ENCODE assay signal across 8 mouse cellular contexts in genomic region chr7:44262791-44263643, GRCm38 (mm10). TPM values are rescaled to one million over a fixed set of nuclear protein-coding genes. Genes with fewer than 3 reads are reported as not detected.
A peak's percentile ranks its signal among the peaks of the same experiment; 100 is the strongest.
DNase-seq lines count a peak whose midpoint lies in the region; ATAC-seq and TF ChIP-seq lines count a peak whose summit lies in the region.

No protein-coding gene starts in this region.

- no peak overlapping the region for H3K9ac ChIP-seq in lung, embryonic 14.5 days

- DNase-seq in MN1 (ENCODE audit: low spot score) = peak; percentile 94
- peak; percentile 99 for DNase-seq in cerebellum, adult 9-10 months
- DNase-seq in layer of hippocampus, adult 8-10 months (ENCODE audit: low spot score in 2 of 2) = peak; percentile 91 to 98
- peak; percentile 99 for DNase-seq in lung, embryonic 14.5 days
- peak; percentile 74 for DNase-seq in ovary, adult 18-20 months (ENCODE audit: low spot score)
- DNase-seq in thymus, adult 2 months = peak; percentile 94

- H3K27me3 ChIP-seq in lung, embryonic 14.5 days (ENCODE audit: insufficient read depth, low read length) = peaks cover 5% of the 10 kb centered on the region; the same call in 1 of the 2 replicates
- H3K27me3 ChIP-seq in thymus, adult 2 months (ENCODE audit: control insufficient read depth, insufficient read depth, low read length) = no peaks in the 10 kb centered on the region

- H3K27ac ChIP-seq in lung, embryonic 14.5 days (ENCODE audit: low read depth) = no peak overlapping the region
- H3K27ac ChIP-seq in thymus, adult 2 months (ENCODE audit: control insufficient read depth, insufficient read depth, low read length) = no peak overlapping the region

- ATAC-seq in frontal cortex, adult (ENCODE audit: low TSS enrichment) = peak; percentile 84
- peak; percentile 87 to 91 for ATAC-seq in hematopoietic stem cell, adult 5-6 weeks (replicated peaks in 1 of 2; ENCODE audit: insufficient read depth in 1 of 2, low FRiP score in 2 of 2, low TSS enrichment in 1 of 2, low read depth in 1 of 2, poor library complexity in 2 of 2, severe bottlenecking in 2 of 2)
- ATAC-seq in lung, embryonic 14.5 days (ENCODE audit: insufficient read depth) = peak; percentile 83

- peak overlapping the region; percentile 0; the same call in 1 of the 2 replicates for H3K4me3 ChIP-seq in lung, embryonic 14.5 days (ENCODE audit: low read depth, low read length)
- peak overlapping the region; percentile 36 for H3K4me3 ChIP-seq in thymus, adult 2 months (ENCODE audit: control insufficient read depth, insufficient read depth, low read length)

- WGBS in lung, embryonic 14.5 days = 2% methylated on average over 34 of the region's 34 CpGs
- WGBS in thymus, adult 2 months = 1% methylated on average over 34 of the region's 34 CpGs

- H3K36me3 ChIP-seq in lung, embryonic 14.5 days (ENCODE audit: insufficient read depth) = no peaks in the 10 kb centered on the region
- no peaks in the 10 kb centered on the region for H3K36me3 ChIP-seq in thymus, adult 2 months (ENCODE audit: control insufficient read depth, insufficient read depth, low read length)

- peak; percentile 98 for TF ChIP-seq CTCF in lung, embryonic 14.5 days (IDR thresholded peaks at IDR 0.05; ENCODE audit: low read depth)
- TF ChIP-seq CTCF in thymus, adult 2 months (IDR thresholded peaks at IDR 0.05; ENCODE audit: borderline replicate concordance, control insufficient read depth, extremely low read depth, insufficient read depth, low read length, poor library complexity) = peak; percentile 58; the same call in 1 of the 2 replicates

- no peaks in the 10 kb centered on the region for H3K4me1 ChIP-seq in lung, embryonic 14.5 days (ENCODE audit: insufficient read depth)
- peaks cover 6% of the 10 kb centered on the region for H3K4me1 ChIP-seq in thymus, adult 2 months (replicated peaks; ENCODE audit: control insufficient read depth, insufficient read depth, low read length)

- H3K4me2 ChIP-seq in lung, embryonic 14.5 days = peak overlapping the region; percentile 52

- H3K9me3 ChIP-seq in lung, embryonic 14.5 days (ENCODE audit: low read depth, low read length) = no peaks in the 10 kb centered on the region

- 0 out of 2 replicates have a peak, but pooled peaks have one; percentile 24 for TF ChIP-seq POLR2A in thymus, adult 2 months (IDR thresholded peaks at IDR 0.05; ENCODE audit: control insufficient read depth, extremely low read depth, insufficient read depth, low read length, poor library complexity)

RNA-seq across cellular contexts. Expression of gene Gm15517, which starts 1.8 kb away (rescaled TPM):
- not detected in 2 replicates for total RNA-seq in hematopoietic stem cell, adult 5-6 weeks (2017)
- total RNA-seq in layer of hippocampus, adult 8-10 months (2022) = not detected
- not detected in 2 replicates for polyA plus RNA-seq in lung, embryonic 14.5 days (2014; fragmentation: Nextera tagmentation; extraction: Ambion mirVana)
- polyA plus RNA-seq in thymus, adult 2 months (2012; rRNA removed) = 1.1 TPM in 1 of 2 replicates, not detected in the other

RNA-seq across cellular contexts. Expression of gene Acp4, which starts 5.8 kb away (rescaled TPM):
- 0.74 TPM in 1 of 2 replicates, not detected in the other for total RNA-seq in hematopoietic stem cell, adult 5-6 weeks (2017)
- not detected for total RNA-seq in layer of hippocampus, adult 8-10 months (2022)
- 0.11 TPM in 1 of 2 replicates, not detected in the other for polyA plus RNA-seq in lung, embryonic 14.5 days (2014; fragmentation: Nextera tagmentation; extraction: Ambion mirVana)
- polyA plus RNA-seq in thymus, adult 2 months (2012; rRNA removed) = 0.16 and 0.24 TPM in 2 replicates

RNA-seq across cellular contexts. Expression of gene 2410002F23Rik, which starts 16.5 kb away (rescaled TPM):
- total RNA-seq in hematopoietic stem cell, adult 5-6 weeks (2017) = 86.6 and 87.3 TPM in 2 replicates
- total RNA-seq in layer of hippocampus, adult 8-10 months (2022) = 10 to 100 TPM; 76.7 to 94.0 (median 85.5) TPM
- polyA plus RNA-seq in lung, embryonic 14.5 days (2014; fragmentation: Nextera tagmentation; extraction: Ambion mirVana) = 142 and 146 TPM in 2 replicates
- polyA plus RNA-seq in thymus, adult 2 months (2012; rRNA removed) = 173 and 177 TPM in 2 replicates

RNA-seq across cellular contexts. Expression of gene 1700028J19Rik, which starts 16.5 kb away (rescaled TPM):
- 0.31 TPM in 1 of 2 replicates, not detected in the other for total RNA-seq in hematopoietic stem cell, adult 5-6 weeks (2017)
- total RNA-seq in layer of hippocampus, adult 8-10 months (2022) = 1 to 10 TPM; 1.3 to 2.4 (median 1.7) TPM
- polyA plus RNA-seq in lung, embryonic 14.5 days (2014; fragmentation: Nextera tagmentation; extraction: Ambion mirVana) = 0.96 and 1.5 TPM in 2 replicates
- 2.4 and 3.6 TPM in 2 replicates for polyA plus RNA-seq in thymus, adult 2 months (2012; rRNA removed)

RNA-seq across cellular contexts. Expression of gene Gm36864, which starts 27.0 kb away (rescaled TPM):
- total RNA-seq in hematopoietic stem cell, adult 5-6 weeks (2017) = not detected in 2 replicates
- not detected for total RNA-seq in layer of hippocampus, adult 8-10 months (2022)
- not detected in 2 replicates for polyA plus RNA-seq in lung, embryonic 14.5 days (2014; fragmentation: Nextera tagmentation; extraction: Ambion mirVana)
- not detected in 2 replicates for polyA plus RNA-seq in thymus, adult 2 months (2012; rRNA removed)
